Mouse (Mus musculus) liver, embryonic 11.5 days (tissue): ENCODE results near the gene Top3a. TPM values are rescaled to one million over a fixed set of nuclear protein-coding genes. Genes with fewer than 3 reads are reported as not detected.

Experiments used
- ATAC-seq: fragments of 200-750 bp; cut with Nextera tagmentation; replicated peaks from 2 replicates; pipeline ENCODE4 v1.8.0; 2017; ENCODE audit warnings: moderate number of reproducible peaks, mild to moderate bottlenecking, moderate TSS enrichment, moderate library complexity; ENCODE audit not compliant: low FRiP score
- DNase-seq: peaks from one replicate; pipeline ENCODE4 v3.0.0-alpha.2; 2017; ENCODE audit warnings: low spot score
- H3K27ac ChIP-seq: fragments of 300-500 bp; sonication (generic); 2 replicates; pipeline ENCODE4 v1.5.1; 2014; ENCODE audit warnings: mild to moderate bottlenecking, low read depth, low read length, control low read depth
- H3K27me3 ChIP-seq: fragments of 300-500 bp; sonication (generic); replicated peaks from 2 replicates; pipeline ENCODE4 v1.6.1; 2014; ENCODE audit warnings: low read length, mixed read lengths; ENCODE audit not compliant: control insufficient read depth, insufficient read depth
- H3K36me3 ChIP-seq: fragments of 300-500 bp; sonication (generic); 2 replicates; pipeline ENCODE4 v1.6.1; 2014; ENCODE audit warnings: mild to moderate bottlenecking, low read length, moderate library complexity, mixed read lengths; ENCODE audit not compliant: control insufficient read depth, insufficient read depth
- H3K4me1 ChIP-seq: fragments of 300-500 bp; sonication (generic); replicated peaks from 2 replicates; pipeline ENCODE4 v1.6.1; 2014; ENCODE audit warnings: low read length, mixed read lengths; ENCODE audit not compliant: control insufficient read depth, insufficient read depth
- H3K4me2 ChIP-seq: fragments of 300-500 bp; sonication (generic); 2 replicates; pipeline ENCODE4 v1.6.1; 2014; ENCODE audit warnings: mild to moderate bottlenecking, control low read depth, moderate library complexity
- H3K4me3 ChIP-seq: fragments of 300-500 bp; sonication (generic); 2 replicates; pipeline ENCODE4 v1.5.1; 2014; ENCODE audit warnings: low read depth, low read length, control low read depth
- H3K9ac ChIP-seq: fragments of 300-500 bp; sonication (generic); 2 replicates; pipeline ENCODE4 v1.6.1; 2014; ENCODE audit warnings: low read depth, low read length, control low read depth
- H3K9me3 ChIP-seq: fragments of 300-500 bp; sonication (generic); 2 replicates; pipeline ENCODE4 v1.6.1; 2016; ENCODE audit warnings: low read length, inconsistent platforms, mixed read lengths; ENCODE audit not compliant: control insufficient read depth
- WGBS: fragments of 180-500 bp; shearing (Covaris S2); extraction: QIAGEN DNeasy Blood & Tissue Kit; methylation state at CpG from one replicate; pipeline ENCODE4 v1.1.7; 2014; 5-methylcytosine and 5-hydroxymethylcytosine counted together
- polyA plus RNA-seq: library from polyadenylated mRNA; unstranded; fragments of >200 nt; fragmentation: Nextera tagmentation; extraction: Ambion mirVana; gene quantifications from 2 replicates; pipeline ENCODE4 v1.2.1, GENCODE M21; 2014

Gene Top3a
- polyA plus RNA-seq, 1 experiment from 2014 or later = 16.2 TPM

GRCm38 (mm10) chr11:60712639-60713255, 64.4 kb downstream of the Top3a start:
- Histone ChIP-seq H3K27me3 (no peaks in the 10 kb centered on the region), H3K9me3 (no peaks in the 10 kb centered on the region), H3K4me2 (no peak overlapping the region), H3K36me3 (peaks cover 63% of the 10 kb centered on the region), H3K4me1 (no peaks in the 10 kb centered on the region), H3K27ac (no peak overlapping the region), H3K9ac (no peak overlapping the region), H3K4me3 (no peak overlapping the region)
- ATAC-seq (no peak), DNase-seq (no peak)
- WGBS = 91% methylated on average over 13 of the region's 13 CpGs

DNA sequence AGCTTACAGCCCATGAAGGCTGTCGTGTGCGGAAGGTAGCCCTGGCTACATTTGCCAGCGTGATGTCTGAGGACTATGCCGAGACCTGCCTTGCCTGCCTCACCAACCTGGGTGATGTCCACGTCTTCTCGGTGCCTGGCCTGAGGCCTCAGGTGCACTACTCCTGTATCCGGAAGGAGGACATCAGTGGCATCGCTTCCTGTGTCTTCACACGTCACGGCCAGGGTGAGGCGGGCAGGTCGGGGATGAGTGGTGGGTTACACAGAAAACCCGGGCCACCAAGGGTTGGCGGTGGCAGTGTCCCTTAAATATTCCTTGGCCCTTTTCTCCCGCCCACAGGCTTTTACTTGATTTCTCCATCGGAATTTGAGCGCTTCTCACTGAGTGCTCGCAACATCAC, 65.1 kb downstream of the Top3a start:
- Histone ChIP-seq H3K9me3 (no peaks in the 10 kb centered on the region), H3K27me3 (no peaks in the 10 kb centered on the region), H3K9ac (no peak overlapping the region), H3K4me2 (no peak overlapping the region), H3K4me3 (no peak overlapping the region), H3K4me1 (no peaks in the 10 kb centered on the region), H3K27ac (no peak overlapping the region), H3K36me3 (peaks cover 68% of the 10 kb centered on the region)
- ATAC-seq (no peak), DNase-seq (no peak)
- WGBS = 92% methylated on average over 18 of the region's 18 CpGs

GRCm38 (mm10) chr11:60711218-60711617, 65.9 kb downstream of the Top3a start:
- ATAC-seq (no peak), DNase-seq (no peak)
- H3K27ac ChIP-seq = no peak overlapping the region
- WGBS = 96% methylated on average over 17 of the region's 17 CpGs
- no peaks in the 10 kb centered on the region for H3K4me1 ChIP-seq
- no peaks in the 10 kb centered on the region for H3K9me3 ChIP-seq
- no peak overlapping the region for H3K9ac ChIP-seq
- peaks cover 71% of the 10 kb centered on the region for H3K36me3 ChIP-seq
- H3K27me3 ChIP-seq = no peaks in the 10 kb centered on the region
- H3K4me3 ChIP-seq = no peak overlapping the region
- no peak overlapping the region for H3K4me2 ChIP-seq

- no peak overlapping the region for H3K27ac ChIP-seq
- no peak overlapping the region for H3K9ac ChIP-seq
- DNase-seq = no peak
- ATAC-seq = no peak
- H3K9me3 ChIP-seq = no peaks in the 10 kb centered on the region
- no peaks in the 10 kb centered on the region for H3K4me1 ChIP-seq
- H3K4me2 ChIP-seq = no peak overlapping the region
- H3K27me3 ChIP-seq = no peaks in the 10 kb centered on the region
- WGBS = 91% methylated on average over 45 of the region's 45 CpGs
- H3K36me3 ChIP-seq = peaks cover 67% of the 10 kb centered on the region
- H3K4me3 ChIP-seq = no peak overlapping the region
Measured at GRCm38 (mm10) chr11:60709481-60710465, 67.4 kb downstream of the Top3a start.

- DNase-seq (no peak), ATAC-seq (no peak)
- H3K36me3 ChIP-seq = peaks cover 62% of the 10 kb centered on the region
- no peak overlapping the region for H3K27ac ChIP-seq
- H3K4me1 ChIP-seq = no peaks in the 10 kb centered on the region
- no peaks in the 10 kb centered on the region for H3K27me3 ChIP-seq
- H3K9ac ChIP-seq = no peak overlapping the region
- 90% methylated on average over 10 of the region's 10 CpGs for WGBS
- no peaks in the 10 kb centered on the region for H3K9me3 ChIP-seq
- H3K4me2 ChIP-seq = no peak overlapping the region
- no peak overlapping the region for H3K4me3 ChIP-seq
Measured at GRCm38 (mm10) chr11:60708631-60709030, 68.5 kb downstream of the Top3a start.

- Histone ChIP-seq H3K9ac (no peak overlapping the region), H3K4me2 (no peak overlapping the region), H3K4me3 (no peak overlapping the region), H3K36me3 (peaks cover 54% of the 10 kb centered on the region), H3K4me1 (no peaks in the 10 kb centered on the region), H3K27ac (no peak overlapping the region), H3K9me3 (no peaks in the 10 kb centered on the region), H3K27me3 (no peaks in the 10 kb centered on the region)
- ATAC-seq (no peak), DNase-seq (no peak)
- WGBS = 81% methylated on average over 3 of the region's 3 CpGs
Measured at GRCm38 (mm10) chr11:60707672-60708071, 69.5 kb downstream of the Top3a start.

DNA sequence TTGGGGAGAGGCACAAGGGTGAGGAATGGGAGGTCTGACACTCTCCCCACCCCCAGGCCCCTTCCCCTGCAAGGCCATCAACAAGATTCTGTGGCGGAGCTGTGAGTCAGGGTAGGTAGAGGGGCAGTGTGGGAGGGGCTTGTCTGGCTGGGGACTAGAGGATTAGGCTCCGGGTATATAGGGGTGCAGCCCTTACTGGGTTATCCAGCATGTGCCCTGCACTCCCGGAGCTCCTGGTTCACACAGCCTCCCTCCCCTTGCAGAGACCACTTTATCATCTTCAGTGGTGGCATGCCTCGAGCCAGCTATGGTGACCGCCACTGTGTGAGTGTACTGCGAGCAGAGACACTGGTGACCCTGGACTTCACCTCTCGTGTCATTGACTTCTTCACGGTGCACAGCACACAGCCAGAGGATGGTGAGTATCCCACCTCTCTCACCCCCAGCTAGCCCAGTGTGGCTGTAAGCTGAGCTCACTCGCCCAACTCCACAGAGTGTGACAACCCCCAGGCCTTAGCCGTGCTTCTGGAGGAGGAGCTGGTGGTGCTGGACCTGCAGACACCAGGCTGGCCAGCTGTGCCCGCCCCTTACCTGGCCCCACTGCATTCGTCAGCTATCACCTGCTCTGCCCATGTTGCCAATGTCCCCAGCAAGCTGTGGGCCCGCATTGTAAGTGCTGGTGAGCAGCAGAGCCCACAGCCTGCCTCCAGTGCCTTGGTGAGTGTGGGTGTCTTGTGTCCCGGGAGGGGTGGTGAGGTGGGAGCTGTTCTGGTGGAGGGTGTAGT, 70.3 kb downstream of the Top3a start:
- DNase-seq (no peak), ATAC-seq (no peak; the same call in 1 of the 2 replicates)
- Histone ChIP-seq H3K27me3 (no peaks in the 10 kb centered on the region), H3K4me3 (no peak overlapping the region), H3K36me3 (peaks cover 48% of the 10 kb centered on the region), H3K27ac (no peak overlapping the region), H3K9me3 (no peaks in the 10 kb centered on the region), H3K4me2 (no peak overlapping the region), H3K4me1 (no peaks in the 10 kb centered on the region), H3K9ac (no peak overlapping the region)
- 87% methylated on average over 14 of the region's 14 CpGs for WGBS

GRCm38 (mm10) chr11:60706076-60706475, 71.1 kb downstream of the Top3a start:
- no peaks in the 10 kb centered on the region for H3K27me3 ChIP-seq
- no peak overlapping the region for H3K9ac ChIP-seq
- no peak overlapping the region for H3K4me3 ChIP-seq
- ATAC-seq = no peak
- no peak overlapping the region for H3K27ac ChIP-seq
- peaks cover 1% of the 10 kb centered on the region for H3K4me1 ChIP-seq
- peaks cover 41% of the 10 kb centered on the region for H3K36me3 ChIP-seq
- H3K4me2 ChIP-seq = no peak overlapping the region
- DNase-seq = no peak
- H3K9me3 ChIP-seq = no peaks in the 10 kb centered on the region
- WGBS = 91% methylated on average over 7 of the region's 7 CpGs
